Mouse (Mus musculus) adipocyte (in vitro differentiated cells): ENCODE measurements at regions not wholly inside any gene's neighbourhood (a gene's known extent, or its start where the extent isn't known, plus 50 kb on each side); places are given as distances from the start of the nearest gene placed in this dataset.

Experiments
- DNase-seq: peaks from one replicate; pipeline ENCODE4 v3.0.0-alpha.2; 2016; ENCODE audit warnings: low spot score

DNA sequence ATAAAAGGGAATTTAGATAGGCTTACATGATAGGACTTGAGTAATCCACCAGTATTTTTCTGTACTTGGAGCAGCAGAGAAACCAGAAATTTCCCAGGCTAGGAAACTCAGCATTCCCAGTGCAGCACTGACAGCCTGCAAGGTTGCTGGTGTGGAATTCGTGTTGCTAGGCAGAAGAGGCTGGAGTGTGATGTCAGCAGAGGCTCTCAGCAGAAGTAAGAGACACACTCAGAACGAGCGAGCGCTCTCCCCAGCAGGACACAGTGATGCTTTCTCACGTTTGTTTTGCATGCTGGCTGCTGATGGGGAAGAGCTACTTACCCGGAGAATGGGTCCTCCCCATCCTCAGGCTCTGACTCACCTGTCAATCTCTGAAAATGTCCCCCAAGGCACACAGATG, 104.7 kb downstream of the Dusp6 start:
- DNase-seq, result no peak

DNA sequence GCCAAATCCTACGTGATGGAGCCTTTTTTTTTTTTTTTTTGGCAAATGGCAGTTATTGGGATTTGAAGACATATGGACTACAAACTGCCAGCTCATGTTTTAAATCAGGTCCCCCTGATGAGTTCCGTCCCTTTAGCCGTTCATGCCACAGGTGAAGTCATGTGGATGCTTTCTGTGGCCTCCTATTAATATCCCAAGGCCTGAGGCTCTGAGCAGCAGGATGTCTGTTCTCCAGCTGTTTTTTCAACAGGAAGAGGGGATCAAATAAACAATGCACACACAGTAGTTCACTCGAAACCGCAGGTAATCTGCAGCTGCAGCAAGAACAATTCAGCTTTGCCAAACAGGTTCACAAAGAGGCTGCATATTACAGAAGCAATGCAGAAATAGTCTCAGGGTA, 112.1 kb downstream of the Dusp6 start:
- no peak for DNase-seq

DNA sequence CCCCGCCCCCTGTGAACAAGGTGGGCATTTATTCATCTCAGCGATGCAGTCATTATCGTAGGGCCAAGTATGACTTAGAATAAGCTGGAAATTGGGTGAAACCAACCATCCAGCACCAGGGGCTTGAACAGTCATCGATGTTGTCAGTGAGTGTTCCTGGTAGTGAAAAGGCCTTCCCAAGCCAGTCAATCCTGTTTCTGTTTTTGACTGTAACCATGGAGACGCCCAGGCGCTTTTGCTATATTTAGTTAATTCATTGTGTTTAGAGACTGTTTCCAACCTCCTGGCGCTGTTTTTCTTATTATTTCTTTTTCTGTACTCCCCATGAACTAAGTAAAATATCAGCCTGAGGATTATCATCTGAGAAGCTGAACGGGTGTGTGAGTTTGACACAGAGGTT, 113.4 kb downstream of the Dusp6 start:
- DNase-seq, result no peak

DNA sequence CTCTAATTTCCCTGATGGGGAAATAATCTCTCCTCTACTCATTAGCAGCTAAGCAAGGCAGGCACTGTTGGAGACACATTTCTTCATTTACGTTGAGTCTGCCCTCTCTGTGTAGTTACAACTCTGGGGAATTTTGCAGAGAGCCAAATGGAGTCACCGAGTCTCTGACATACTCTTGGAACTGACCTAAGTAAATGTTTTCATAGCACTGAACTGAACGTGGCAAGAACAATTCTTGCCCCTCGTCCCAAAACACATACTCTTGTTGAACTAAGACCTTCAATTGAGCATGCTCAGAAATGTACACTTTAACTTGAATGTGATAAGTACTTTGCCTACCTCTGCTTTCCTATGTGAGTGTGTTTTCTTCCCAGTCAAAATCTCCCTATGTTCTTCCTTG, 114.5 kb downstream of the Dusp6 start:
- no peak for DNase-seq

- no peak for DNase-seq
Observed at GRCm38 (mm10) chr10:99379156-99379555, 116.1 kb downstream of the Dusp6 start.

GRCm38 (mm10) chr10:99380170-99380569, 117.1 kb downstream of the Dusp6 start:
- no peak for DNase-seq

DNA sequence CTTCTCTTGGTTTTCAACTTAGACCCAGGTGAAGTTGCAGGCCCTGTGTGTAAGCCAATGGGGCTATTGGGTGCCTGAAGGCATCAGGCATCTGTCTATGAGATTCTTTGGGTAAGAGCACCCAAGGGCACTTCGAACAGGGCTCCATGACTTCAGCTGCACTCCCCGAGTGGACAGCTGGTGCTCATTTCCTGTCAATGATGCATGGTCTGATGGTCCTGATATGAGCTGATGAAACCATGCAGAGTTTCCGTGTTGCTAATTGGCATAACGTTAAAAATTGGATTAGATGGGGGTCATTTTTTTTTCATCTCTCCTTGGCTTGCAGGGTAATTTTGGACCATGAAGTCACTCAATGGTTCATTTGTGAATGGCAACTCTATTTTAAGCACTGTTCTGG, 120.0 kb downstream of the Dusp6 start:
- DNase-seq, result no peak

DNA sequence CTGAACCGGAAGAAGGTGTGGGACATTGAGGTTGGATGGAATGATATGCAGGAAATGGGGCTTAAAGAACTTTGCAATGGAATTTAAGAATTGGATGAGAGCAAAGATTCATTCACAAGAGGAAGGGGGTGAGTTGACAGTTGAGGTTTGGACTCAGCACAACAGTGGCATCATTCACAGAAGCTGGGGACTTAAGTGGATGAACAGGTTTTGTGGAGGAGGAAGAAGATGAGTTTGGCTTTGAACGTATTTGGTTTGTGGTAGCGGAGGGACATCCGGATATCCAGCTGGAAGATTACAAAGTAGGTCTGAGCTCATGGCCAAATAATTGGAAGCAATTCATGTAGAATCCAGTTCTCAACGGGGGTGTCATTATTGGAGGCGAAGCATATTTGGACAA, 121.3 kb downstream of the Dusp6 start:
- DNase-seq, result no peak

DNA sequence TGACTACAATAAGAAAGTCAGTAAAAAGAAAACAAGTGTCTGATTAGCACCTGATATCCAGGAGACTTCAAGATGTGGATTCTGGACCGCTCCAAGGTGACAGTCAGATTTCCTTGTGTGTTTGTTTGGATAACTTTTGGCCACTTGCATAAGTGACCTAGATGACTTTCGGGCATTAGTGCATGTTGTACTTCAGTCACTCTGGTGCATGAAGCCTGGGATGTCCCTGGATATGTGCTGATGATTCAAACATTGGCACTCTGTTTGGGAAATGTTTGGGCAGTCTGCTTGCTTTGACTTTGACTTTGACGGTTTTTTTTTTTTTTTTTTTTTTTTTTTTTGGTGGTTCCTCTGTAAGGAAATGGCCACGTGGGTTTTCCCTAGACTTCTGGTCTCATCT, 121.8 kb downstream of the Dusp6 start:
- DNase-seq, result no peak

DNA sequence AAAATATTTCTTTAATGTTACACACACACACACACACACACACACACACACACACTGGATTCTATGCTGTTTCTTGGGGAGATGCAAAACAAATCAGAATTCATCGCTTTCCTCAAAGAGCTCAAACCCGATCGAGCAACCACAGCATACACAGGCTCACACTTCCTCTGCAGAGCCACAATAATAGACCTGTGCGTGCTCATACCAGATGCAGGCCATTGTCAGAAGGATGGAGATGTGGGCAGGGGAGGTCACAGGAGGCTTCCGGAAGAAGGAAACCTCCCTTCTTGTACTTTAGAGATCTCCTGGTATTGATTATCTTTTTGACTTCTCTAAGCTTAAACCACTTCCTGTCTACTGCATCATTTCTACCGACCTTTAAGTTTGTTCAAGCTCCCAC, 122.8 kb downstream of the Dusp6 start:
- no peak for DNase-seq

GRCm38 (mm10) chr10:99388526-99388925, 125.5 kb downstream of the Dusp6 start:
- DNase-seq, result no peak

- DNase-seq, result no peak
Observed at GRCm38 (mm10) chr10:99388986-99389385, 126.0 kb downstream of the Dusp6 start.

- no peak for DNase-seq
Observed at GRCm38 (mm10) chr10:99390609-99391183, 127.7 kb downstream of the Dusp6 start.

- no peak for DNase-seq
Observed at GRCm38 (mm10) chr10:99391725-99392124, 128.7 kb downstream of the Dusp6 start.

DNA sequence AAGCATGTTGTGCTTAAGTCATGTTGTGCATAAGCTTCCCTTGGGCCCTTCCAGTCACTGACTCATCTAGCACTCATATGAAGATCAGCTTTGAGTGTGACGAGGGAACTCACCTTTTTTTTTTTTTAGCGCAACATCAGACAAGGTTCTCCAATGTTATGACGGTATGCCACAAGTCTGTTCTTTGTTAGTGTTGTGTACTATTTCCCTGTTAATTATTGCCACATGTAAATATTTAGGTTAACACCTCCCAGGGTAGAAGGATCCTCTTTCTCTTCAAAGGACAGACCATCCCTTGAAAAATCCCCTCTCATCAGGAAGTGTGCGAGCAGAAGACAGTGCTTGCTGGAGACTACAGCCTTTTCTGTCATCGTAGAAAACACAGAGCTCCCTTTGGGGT, 129.9 kb downstream of the Dusp6 start:
- no peak for DNase-seq

GRCm38 (mm10) chr10:99393523-99393922, 130.5 kb downstream of the Dusp6 start:
- DNase-seq, result no peak

- DNase-seq, result no peak
Observed at GRCm38 (mm10) chr10:99395411-99395810, 132.4 kb downstream of the Dusp6 start.

GRCm38 (mm10) chr10:99396630-99397029, 133.6 kb downstream of the Dusp6 start:
- peak; percentile 3 for DNase-seq

DNA sequence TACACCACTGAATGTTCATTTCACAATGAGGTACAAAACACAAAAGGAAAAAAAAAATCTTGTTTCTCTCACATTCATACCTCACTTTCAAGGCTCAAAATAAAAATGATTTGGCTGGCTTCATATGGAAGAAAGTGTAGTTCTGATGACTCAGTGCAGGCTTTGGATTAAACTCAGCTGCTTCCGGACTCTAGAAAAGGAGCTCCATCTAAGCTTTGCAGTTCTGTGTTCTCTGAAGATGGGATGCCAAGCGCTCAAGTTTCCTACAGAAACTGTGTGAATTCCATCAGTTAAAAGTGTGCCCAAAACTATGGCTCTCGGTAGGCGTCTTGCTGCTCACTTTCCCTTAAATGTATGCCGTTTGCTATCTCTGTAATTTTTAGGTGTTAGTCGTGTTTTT, 137.0 kb downstream of the Dusp6 start:
- no peak for DNase-seq

DNA sequence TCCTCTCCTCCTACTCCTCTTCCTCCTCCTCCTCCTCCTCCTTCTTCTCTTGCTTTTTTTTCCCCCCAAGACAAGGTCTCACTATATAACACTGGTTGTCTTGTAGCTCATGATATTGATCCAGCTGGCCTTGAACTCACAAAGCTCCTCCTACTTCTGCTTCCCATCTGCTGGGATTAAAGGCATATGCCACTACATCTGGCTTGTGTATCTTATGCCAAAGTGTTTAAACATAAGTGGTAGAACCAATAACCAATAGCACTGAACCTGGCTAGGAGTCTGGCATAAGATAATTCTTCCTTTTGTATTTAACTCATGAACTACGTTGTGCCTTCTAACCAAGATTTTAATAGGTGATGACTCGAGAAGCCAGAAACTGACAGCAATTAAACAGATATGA, 143.7 kb downstream of the Dusp6 start:
- DNase-seq, result no peak

- no peak for DNase-seq
Observed at GRCm38 (mm10) chr10:99408786-99409185, 145.8 kb downstream of the Dusp6 start.

DNA sequence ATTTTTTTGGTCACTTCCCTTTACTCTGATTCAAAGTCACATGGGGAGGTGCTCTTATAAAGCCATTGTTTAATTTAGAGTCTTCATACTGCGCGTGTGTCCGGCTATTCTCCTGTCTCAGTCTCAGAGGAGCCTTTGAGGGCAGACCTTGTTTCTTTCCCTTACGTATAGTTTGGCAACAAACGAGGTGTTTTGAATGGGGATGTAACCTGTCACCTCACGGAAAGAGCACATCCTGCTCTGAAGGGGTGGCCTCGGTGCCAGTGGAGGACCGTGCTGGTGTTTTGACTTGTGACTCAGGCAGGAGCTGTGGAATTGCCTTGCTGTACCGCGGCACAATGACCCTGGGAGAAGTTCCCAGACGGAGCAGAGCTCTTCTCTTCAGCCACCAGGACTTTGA, 146.7 kb downstream of the Dusp6 start:
- no peak for DNase-seq

DNA sequence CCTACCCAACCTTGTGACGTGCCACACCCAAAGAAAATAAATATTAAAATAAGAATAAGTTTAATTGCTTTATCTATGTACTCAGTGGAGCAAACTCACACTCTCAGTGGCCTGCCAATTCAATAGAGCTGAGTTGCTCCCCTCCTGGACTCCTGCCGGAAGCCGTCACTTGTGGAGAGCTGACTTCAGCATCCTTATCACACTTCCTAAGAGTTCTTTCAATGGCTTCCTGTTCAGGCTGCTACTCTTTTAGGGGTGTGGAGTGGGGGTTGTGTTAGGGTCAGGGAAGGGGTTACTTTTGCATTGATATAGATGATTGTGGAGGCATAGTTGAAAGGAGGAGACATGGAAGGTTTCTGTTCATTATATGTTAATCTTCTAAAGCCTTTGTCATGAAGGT, 147.7 kb downstream of the Dusp6 start:
- no peak for DNase-seq

GRCm38 (mm10) chr10:99413455-99413854, 150.4 kb downstream of the Dusp6 start:
- no peak for DNase-seq

GRCm38 (mm10) chr10:99416271-99416670, 153.2 kb downstream of the Dusp6 start:
- DNase-seq, result no peak
